Mouse (Mus musculus) embryonic facial prominence, embryonic 10.5 days (tissue): ENCODE measurements around the gene Lrp6. TPM values are rescaled to one million over a fixed set of nuclear protein-coding genes. Genes with fewer than 3 reads are reported as not detected.

Experiments used
- DNase-seq: peaks from one replicate; pipeline ENCODE4 v3.0.0-alpha.2; 2017; ENCODE audit warnings: low spot score
- H3K27ac ChIP-seq: fragments of 300-500 bp; sonication (generic); replicated peaks from 2 replicates; pipeline ENCODE4 v1.5.1; 2016; ENCODE audit warnings: mild to moderate bottlenecking
- H3K27me3 ChIP-seq: fragments of 300-500 bp; sonication (generic); replicated peaks from 2 replicates; pipeline ENCODE4 v1.6.1; 2016; ENCODE audit warnings: low read depth, mild to moderate bottlenecking; ENCODE audit not compliant: poor library complexity, severe bottlenecking
- H3K36me3 ChIP-seq: fragments of 300-500 bp; sonication (generic); replicated peaks from 2 replicates; pipeline ENCODE4 v1.6.1; 2016; ENCODE audit warnings: mild to moderate bottlenecking, moderate library complexity
- H3K4me1 ChIP-seq: fragments of 300-500 bp; sonication (generic); 2 replicates; pipeline ENCODE4 v1.6.1; 2016
- H3K4me3 ChIP-seq: fragments of 300-500 bp; sonication (generic); 2 replicates; pipeline ENCODE4 v1.5.1; 2016; ENCODE audit warnings: mild to moderate bottlenecking, moderate library complexity
- H3K9me3 ChIP-seq: fragments of 300-500 bp; sonication (generic); 2 replicates; pipeline ENCODE4 v1.6.1; 2016; ENCODE audit warnings: mild to moderate bottlenecking
- WGBS: fragments of 180-500 bp; shearing (Covaris S2); methylation state at CpG from one replicate; pipeline ENCODE4 v1.1.7; 2016; 5-methylcytosine and 5-hydroxymethylcytosine counted together
- polyA plus RNA-seq: library from polyadenylated mRNA; unstranded; fragments of >200 nt; fragmentation: Nextera tagmentation; extraction: Ambion mirVana; gene quantifications from 2 replicates; pipeline ENCODE4 v1.2.1, GENCODE M21; 2016

Lrp6 gene
- 27.1 and 27.8 TPM in 2 replicates for polyA plus RNA-seq

DNA sequence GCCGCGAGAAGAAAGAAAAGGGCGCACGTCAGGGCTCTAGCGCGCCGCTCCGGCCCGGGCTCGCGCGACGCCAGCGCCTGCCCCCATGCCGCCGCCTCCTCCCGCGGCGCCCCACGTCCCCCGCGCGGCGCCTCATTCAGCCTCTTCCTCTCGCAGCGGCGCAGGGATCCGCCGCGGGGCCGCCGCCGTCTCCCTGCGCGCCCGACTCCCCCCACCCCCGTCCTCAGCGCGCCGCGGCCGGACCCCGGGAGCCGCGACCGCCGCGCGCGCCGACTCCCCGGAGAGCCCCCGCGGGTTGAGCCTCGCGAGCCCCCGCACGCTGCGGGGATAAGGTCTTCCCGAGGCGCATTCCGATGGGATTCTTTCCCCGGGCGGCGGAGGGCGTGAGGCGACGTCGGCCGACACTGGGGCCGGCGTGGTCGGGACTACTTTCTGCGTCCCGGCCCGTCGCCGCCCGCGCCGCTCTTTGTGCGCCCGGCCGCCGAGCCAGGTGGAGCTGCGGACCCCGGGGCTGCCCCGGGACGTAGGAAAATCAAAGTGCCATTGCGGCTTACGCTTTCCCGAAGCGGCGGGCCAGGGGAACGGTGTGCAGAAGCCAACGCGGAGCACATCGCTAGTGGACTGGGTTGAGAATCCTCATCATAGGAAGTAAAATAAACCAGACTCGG is at the start of gene Lrp6:
Lrp6 (minus strand) TSS at position 148 of the 668 bp plus-strand sequence.
- under 1% methylated on average over 94 of the region's 99 CpGs for WGBS
- peak within 1 kb of the TSS; percentile 95 for H3K4me3 ChIP-seq
- H3K27ac ChIP-seq = peak within 1 kb of the TSS; percentile 100

DNA sequence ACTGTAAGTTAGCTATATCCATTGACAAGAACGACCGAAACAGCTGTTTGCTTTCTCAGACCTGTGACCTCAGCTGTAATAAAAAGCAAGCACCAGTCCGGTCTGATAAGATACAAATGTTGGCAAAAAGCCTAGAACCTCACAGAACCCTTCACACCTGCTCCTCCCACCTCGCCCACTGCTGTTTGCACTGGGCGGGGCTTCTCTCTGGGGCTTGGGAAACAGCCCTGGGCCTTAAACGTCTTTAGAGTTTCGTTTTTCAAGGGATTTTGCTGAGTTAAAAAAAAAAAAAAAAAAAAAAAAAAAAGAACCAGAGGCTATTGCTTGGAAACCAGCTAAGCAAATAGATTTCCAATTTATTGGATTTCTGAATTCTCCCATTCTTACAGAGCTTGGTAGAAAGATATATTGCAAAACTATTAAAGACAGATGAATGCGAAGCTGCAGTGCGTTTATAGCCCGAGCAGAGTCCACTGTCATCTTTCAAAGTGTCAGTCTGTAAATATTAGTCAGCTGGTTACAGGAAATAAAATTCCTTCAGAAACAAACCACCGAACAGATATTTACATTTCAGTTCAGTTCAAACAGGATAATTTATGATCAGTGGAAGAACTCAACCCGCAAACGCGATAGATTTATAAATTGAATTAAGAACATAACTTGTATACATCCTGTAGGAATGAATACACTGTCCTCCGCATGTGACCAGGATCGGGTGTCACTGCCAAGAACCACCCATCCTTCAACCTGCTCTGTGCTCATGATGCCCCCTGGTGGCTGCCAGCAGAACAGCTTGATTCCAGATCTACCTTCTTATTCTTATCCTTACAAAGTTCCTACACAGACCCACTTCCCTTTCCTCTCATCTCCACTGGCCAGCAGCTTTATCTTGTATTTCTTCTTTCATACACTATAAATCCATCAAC is 48.2 kb upstream of the Lrp6 start:
- no peak overlapping the region for H3K27ac ChIP-seq
- no peaks in the 10 kb centered on the region for H3K27me3 ChIP-seq
- DNase-seq = peak; percentile 86
- H3K4me1 ChIP-seq = peaks cover 12% of the 10 kb centered on the region; the same call in 1 of the 2 replicates
- no peak overlapping the region for H3K4me3 ChIP-seq
- no peaks in the 10 kb centered on the region for H3K36me3 ChIP-seq
- 26% methylated on average over 16 of the region's 16 CpGs for WGBS
- H3K9me3 ChIP-seq = no peaks in the 10 kb centered on the region

More for the DNA sequence above, at the start of gene Lrp6:
- H3K4me1 ChIP-seq = peaks cover 27% of the 10 kb centered on the region
- peak; percentile 92 for DNase-seq
- no peaks in the 10 kb centered on the region for H3K27me3 ChIP-seq
- peaks cover 3% of the 10 kb centered on the region; the same call in 1 of the 2 replicates for H3K36me3 ChIP-seq
- H3K9me3 ChIP-seq = no peaks in the 10 kb centered on the region

DNA sequence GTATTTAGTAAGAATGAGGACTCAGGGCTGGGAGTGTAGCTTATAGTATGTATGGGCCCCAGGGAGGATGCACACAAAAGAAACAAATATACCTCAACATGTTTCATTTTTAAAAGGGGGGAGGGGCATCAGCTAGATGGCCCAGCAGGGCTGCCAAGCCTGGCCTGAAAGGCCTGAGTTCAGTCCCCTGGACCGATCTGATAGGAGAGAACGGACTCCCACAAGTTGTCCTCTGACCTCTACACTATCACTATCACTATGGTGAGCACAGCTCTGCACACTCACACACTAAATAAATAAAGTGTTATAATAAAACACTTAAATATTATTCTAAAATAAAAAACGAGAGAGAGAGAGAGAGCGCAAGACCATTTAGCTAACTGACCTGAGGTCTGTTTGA is 47.6 kb upstream of the Lrp6 start:
- Histone ChIP-seq H3K36me3 (no peaks in the 10 kb centered on the region), H3K27ac (no peak overlapping the region), H3K27me3 (no peaks in the 10 kb centered on the region), H3K4me1 (peaks cover 12% of the 10 kb centered on the region; the same call in 1 of the 2 replicates), H3K9me3 (no peaks in the 10 kb centered on the region), H3K4me3 (no peak overlapping the region)
- no peak for DNase-seq
- 81% methylated on average over 4 of the region's 4 CpGs for WGBS

DNA sequence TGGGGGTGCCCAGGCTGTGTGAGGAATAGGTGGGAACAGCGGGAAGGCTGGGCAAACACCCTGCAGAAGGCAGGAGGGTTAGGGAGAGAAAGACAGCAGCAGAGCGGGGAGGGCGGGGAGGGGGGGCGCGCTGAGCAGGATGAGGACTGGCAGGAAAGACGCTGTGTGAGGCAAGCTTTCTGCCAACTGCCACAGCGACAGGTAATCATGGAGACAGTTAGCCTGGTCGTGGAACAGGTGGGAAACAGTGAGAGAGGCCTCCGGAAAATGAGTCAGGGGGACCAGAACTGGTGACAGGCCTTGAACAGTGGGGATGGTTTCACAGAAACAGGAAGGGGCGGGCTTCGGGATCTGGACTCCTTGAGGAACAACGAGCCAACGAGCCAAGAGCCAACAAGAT is 45.1 kb upstream of the Lrp6 start:
- Histone ChIP-seq H3K9me3 (no peaks in the 10 kb centered on the region), H3K27ac (no peak overlapping the region), H3K4me3 (no peak overlapping the region), H3K4me1 (peaks cover 16% of the 10 kb centered on the region), H3K27me3 (no peaks in the 10 kb centered on the region), H3K36me3 (no peaks in the 10 kb centered on the region)
- DNase-seq = no peak
- WGBS = 76% methylated on average over 13 of the region's 13 CpGs

DNA sequence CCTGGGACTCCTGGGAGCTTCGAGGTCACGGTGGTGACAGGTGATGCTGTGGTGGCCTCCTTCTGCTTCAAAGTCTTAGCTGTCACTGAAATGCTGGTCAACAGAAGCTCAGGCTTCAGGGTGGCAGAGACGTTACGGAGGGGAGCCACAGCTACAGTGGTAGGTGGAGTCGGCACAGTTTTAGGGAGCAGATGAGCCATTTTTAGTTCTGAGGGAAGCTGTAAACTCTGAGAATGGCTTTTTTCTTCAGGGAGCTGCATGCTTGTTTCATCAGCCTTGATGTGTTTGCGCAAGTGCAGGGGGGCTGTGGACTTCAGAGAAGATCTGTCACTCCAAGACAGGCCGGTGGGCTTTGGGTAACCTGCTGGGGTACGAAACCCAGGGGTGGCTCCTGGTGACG is 43.6 kb upstream of the Lrp6 start:
- no peaks in the 10 kb centered on the region for H3K9me3 ChIP-seq
- 90% methylated on average over 9 of the region's 9 CpGs for WGBS
- H3K27ac ChIP-seq = no peak overlapping the region
- peaks cover 24% of the 10 kb centered on the region for H3K4me1 ChIP-seq
- no peak for DNase-seq
- H3K36me3 ChIP-seq = no peaks in the 10 kb centered on the region
- no peaks in the 10 kb centered on the region for H3K27me3 ChIP-seq
- no peak overlapping the region for H3K4me3 ChIP-seq

DNA sequence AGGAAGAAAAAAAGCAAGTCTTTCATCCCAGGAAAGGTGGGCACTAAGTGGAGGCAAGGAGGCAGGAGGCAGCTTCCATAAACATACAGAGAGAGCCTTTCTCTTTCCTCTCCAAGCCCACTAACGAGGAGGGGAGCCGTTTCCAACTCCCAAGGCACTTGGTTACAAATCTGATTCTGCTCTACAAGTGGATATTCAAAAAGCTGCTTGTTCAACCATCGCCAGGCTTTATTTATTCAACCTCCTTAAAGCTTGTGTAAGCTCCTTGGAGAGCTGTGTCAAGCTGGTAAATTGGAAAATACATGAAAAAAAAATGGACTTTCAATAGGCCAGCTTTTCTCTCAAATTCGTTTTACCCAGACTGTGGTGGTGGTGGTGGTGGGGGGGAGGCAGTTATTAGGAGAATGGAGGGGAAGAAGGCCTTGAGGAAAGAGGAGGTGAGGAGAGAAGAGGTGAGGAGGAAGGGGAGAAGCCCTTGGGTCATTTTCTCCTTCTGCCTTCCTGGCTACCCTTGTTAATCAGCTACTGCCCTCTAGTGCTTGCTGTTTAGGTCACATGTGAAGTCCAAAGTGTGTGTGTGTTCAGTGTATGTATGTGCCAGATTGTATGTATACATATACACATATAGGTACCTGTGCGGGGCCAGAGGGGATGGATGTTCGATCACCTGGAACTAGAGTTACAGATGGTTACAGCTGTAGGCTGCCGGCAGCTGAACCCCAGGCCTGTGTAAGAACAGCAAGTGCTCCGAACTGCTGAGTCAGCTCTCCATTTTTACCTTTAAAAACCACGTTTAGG is 40.4 kb upstream of the Lrp6 start:
- DNase-seq = peak; percentile 36
- Histone ChIP-seq H3K4me1 (peaks cover 28% of the 10 kb centered on the region), H3K4me3 (no peak overlapping the region), H3K27ac (0 out of 2 replicates have a peak overlapping the region, but pooled peaks have one; percentile 31), H3K36me3 (no peaks in the 10 kb centered on the region), H3K9me3 (no peaks in the 10 kb centered on the region), H3K27me3 (no peaks in the 10 kb centered on the region)
- 59% methylated on average over 9 of the region's 9 CpGs for WGBS

DNA sequence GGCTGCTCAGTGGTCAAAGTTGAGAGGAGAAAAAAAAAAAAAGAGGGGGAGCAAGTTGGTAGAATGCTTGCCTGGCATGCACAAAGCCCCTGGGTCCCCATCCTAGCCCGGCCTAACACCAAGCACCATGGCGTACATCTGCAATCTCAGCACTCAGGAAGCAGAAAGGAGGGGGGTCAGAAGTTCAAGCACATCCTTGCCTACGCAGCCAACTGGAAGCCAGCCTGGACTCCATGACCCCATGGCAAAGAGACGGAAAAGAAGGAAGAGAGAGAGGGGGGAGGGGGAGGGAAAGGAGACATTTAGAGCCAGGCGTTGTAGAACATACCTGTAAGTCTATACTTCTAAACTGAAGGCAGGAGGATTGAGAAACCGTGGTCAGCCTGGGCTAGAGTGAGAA is 39.8 kb upstream of the Lrp6 start:
- Histone ChIP-seq H3K9me3 (no peaks in the 10 kb centered on the region), H3K36me3 (no peaks in the 10 kb centered on the region), H3K27ac (0 out of 2 replicates have a peak overlapping the region, but pooled peaks have one; percentile 31), H3K4me3 (no peak overlapping the region), H3K27me3 (no peaks in the 10 kb centered on the region), H3K4me1 (peaks cover 29% of the 10 kb centered on the region)
- no peak for DNase-seq
- WGBS = 42% methylated on average over 6 of the region's 6 CpGs

DNA sequence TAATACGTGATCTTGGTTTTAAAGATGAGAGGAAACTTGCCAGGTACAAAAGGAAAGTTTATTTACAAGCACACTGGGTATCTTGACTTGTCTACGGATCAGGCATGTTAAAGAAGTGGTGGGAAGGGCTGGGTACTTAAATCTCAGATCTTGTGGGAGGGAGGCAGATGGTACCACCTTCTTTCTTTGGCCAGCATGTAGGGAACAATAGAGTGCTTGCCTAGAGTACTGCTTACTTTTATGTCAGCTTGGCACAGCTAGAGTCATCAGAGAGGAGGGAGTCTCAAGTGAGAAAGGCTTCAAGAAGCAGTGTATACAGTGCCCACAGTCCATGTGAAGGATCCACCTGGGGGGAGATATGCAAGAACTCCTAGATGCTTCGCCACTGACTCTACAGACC is 38.4 kb upstream of the Lrp6 start:
- H3K36me3 ChIP-seq = no peaks in the 10 kb centered on the region
- H3K27ac ChIP-seq = no peak overlapping the region
- H3K9me3 ChIP-seq = no peaks in the 10 kb centered on the region
- H3K27me3 ChIP-seq = no peaks in the 10 kb centered on the region
- H3K4me3 ChIP-seq = no peak overlapping the region
- 90% methylated on average over 3 of the region's 3 CpGs for WGBS
- DNase-seq = no peak
- H3K4me1 ChIP-seq = peaks cover 31% of the 10 kb centered on the region

DNA sequence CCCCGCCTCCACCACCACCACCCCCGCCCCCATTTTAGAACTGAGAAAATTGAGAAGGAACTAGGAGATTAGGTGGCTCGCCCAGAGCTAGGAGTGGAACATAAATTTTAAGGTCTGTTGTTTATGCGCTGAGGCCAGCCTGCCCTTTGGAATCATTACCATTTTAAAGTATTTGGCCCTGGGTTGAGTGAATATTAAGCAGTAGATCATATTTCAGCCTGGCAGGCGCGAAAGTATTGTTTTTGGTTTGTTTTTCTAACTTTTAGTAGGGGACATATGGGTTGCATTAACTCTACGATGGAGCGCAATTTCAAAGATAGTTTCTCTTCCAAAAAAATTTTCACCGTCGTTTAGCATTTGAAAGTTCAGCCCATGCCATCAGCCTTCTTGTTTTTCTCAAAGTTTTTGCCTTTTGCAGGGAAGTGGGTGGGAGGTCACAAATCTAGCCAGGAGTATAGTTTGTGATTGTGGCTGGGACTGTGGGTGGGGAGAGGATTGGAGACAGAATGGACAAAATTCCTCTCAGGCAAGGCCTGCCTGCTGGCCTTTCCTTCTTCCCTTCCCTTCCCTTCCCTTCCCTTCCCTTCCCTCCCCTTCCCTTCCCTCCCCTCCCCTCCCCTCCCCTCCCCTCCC is 35.7 kb upstream of the Lrp6 start:
- 29% methylated on average over 10 of the region's 10 CpGs for WGBS
- no peaks in the 10 kb centered on the region for H3K27me3 ChIP-seq
- H3K9me3 ChIP-seq = no peaks in the 10 kb centered on the region
- H3K4me3 ChIP-seq = no peak overlapping the region
- peak; percentile 30 for DNase-seq
- H3K4me1 ChIP-seq = peaks cover 31% of the 10 kb centered on the region
- no peaks in the 10 kb centered on the region for H3K36me3 ChIP-seq
- peak overlapping the region; percentile 52; the same call in 1 of the 2 replicates for H3K27ac ChIP-seq

DNA sequence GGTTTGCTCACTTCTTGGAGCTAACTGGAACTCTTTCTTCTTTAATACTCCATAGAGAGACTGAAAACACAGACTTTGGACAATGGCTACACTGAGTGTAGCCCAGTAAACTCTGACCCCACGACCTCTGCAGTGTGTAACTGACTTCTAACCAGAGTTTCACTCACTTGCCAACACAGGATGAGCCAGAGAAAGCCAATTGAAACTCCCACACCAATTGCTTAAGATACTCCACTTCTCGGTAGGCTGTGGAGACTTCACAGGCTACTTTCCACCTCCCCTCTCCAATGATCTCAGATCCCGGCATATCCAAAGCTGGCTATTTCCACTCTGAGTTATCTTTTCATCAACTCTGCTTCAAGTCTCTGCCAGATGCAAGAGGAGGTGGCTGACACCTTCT is 35.0 kb upstream of the Lrp6 start:
- WGBS = 48% methylated on average over 3 of the region's 3 CpGs
- Histone ChIP-seq H3K27me3 (no peaks in the 10 kb centered on the region), H3K4me1 (peaks cover 25% of the 10 kb centered on the region), H3K9me3 (no peaks in the 10 kb centered on the region), H3K4me3 (no peak overlapping the region), H3K36me3 (no peaks in the 10 kb centered on the region), H3K27ac (peak overlapping the region; percentile 52; the same call in 1 of the 2 replicates)
- DNase-seq = no peak

DNA sequence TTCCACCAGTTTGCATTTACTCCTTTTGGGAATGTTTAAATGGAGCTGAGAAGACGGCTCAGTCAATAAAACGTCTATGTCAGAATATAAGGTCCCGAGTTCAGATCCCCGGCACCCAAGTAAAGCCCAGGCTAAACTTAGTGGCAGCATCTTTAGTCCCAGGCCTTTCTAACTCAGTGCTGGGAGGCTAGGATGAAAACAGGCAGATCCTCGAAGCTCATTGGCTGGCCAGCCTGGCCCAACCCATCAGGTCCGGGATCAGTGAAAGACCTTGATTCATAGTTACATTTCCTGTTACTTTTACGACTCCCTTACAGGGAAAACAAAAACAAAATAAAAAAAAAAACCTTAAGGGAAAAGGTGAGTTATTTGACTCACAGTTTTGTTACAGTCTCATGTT is 34.4 kb upstream of the Lrp6 start:
- WGBS = 55% methylated on average over 7 of the region's 7 CpGs
- Histone ChIP-seq H3K27ac (no peak overlapping the region), H3K9me3 (no peaks in the 10 kb centered on the region)

DNA sequence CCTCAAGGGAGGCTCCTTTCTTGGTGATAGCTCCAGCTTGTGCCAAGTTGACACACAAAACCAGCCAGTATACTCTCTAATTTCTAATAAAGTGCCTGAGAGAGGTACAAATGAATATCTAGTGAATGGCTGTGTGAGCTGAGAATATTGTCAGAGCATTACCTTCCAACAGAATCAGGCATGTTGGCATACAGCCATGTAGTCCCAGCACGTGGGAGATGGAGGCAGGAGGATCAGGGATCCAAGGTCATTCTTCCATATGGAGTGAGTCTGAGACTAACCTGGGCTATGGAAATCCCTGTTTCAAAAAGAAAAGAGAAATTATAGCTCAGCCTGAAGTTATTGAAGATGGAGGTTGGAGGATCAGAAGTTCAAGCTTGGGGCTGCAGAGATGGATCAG is 32.5 kb upstream of the Lrp6 start:
- Histone ChIP-seq H3K27ac (no peak overlapping the region), H3K4me3 (no peak overlapping the region), H3K4me1 (peaks cover 18% of the 10 kb centered on the region), H3K27me3 (no peaks in the 10 kb centered on the region), H3K36me3 (no peaks in the 10 kb centered on the region), H3K9me3 (no peaks in the 10 kb centered on the region)
- DNase-seq = no peak
- WGBS = 78% methylated on average over 1 of the region's 1 CpGs

More for the DNA sequence above, 34.4 kb upstream of the Lrp6 start:
- Histone ChIP-seq H3K36me3 (no peaks in the 10 kb centered on the region), H3K27me3 (no peaks in the 10 kb centered on the region), H3K4me1 (peaks cover 19% of the 10 kb centered on the region), H3K4me3 (no peak overlapping the region)
- DNase-seq = no peak
